Mouse (Mus musculus) ovary, adult 18-20 months (tissue): ENCODE data around the gene Tnnc2.

Source experiments
- DNase-seq: peaks from one replicate; pipeline ENCODE4 v3.0.0; 2022; ENCODE audit warnings: low spot score, mixed read lengths

Gene Tnnc2

DNA sequence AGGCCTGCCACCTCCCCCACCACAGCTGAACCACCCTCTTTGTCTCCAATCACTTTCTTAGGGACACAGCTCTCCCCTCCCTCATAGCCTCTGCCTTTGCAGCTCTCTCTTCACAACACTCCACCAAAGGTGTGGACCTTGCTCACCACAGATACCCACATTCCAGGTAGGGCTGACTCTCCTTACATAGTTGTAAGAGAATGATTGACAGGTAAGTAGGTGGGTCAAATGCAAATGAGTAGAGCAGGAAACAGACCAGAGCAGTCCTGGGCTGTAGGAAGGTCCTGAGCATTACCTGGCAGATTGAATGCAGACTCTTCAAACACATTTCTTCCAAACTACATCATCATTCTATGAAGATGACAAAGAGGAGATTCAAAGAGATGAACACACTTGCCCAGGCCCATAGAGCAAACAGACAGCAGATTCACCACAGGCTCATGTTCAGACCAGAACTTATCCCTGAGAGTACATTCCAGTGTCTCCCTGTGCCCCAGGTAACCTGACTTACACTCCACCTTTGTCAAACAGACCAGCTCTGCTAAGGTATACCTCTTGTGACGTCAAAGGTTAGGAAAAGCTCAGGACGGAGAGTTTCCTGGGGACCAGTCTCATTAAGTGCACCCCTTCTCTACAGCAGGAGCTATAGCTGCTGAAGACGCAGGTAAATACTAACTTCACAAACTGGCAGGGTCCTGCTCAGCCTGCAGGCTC lies 42.2 kb downstream of the Tnnc2 start:
- no peak for DNase-seq

DNA sequence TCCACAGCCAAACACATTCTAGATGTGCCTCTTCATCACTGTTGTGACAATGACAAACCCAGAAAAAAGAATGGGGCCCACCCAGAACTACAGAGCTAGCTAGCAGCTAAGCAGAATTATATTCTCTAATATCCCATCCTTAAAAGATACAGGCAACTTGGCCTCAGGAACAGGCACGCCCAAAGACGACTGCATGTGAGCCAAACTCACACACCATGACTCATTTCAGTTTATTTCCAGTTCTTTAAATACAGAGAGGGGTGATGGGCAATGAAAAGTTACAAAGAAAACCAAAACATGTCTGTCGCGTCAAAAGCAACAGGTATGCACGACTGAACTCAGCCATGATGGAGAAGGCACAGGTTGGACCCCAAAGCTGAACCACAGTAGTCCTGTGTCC lies 44.3 kb downstream of the Tnnc2 start:
- DNase-seq, result no peak

DNA sequence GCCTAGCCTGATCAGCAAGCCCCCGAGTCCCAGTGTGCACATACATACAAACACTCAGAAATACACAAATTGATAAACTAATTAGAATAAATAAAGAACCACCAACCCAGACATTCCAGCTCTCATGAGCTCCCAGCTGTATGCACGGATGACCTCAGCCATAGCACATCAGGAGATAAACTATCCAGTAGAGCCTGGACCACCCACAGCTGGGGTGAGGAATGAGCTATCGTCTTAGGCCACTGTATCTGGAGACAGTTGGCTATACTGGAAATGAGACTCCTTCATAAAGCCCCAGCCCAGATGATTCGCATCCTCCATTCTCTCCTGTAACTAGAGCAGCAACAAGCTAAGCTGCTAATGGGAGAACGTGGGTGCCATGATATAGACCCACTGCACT lies 44.9 kb downstream of the Tnnc2 start:
- DNase-seq, result no peak

DNA sequence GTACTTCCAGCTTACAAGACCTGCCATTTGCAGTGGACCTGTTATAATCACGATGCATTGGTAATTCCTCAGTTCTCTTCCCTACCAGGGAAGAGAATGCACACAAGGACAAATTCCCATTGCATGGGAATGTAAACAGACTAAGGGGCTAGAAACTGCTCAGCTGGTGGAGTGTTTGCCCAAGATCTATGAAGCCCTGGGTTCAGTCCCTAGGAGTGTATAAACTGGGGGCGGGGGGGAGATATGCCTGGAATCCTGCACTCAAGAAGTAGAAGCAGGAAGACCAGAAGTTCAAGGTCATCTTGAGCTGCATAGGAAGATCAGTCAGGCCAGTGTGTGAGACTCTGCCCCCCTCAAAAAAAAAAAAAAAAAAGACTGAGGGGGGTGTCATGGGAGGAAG lies 46.5 kb downstream of the Tnnc2 start:
- no peak for DNase-seq

DNA sequence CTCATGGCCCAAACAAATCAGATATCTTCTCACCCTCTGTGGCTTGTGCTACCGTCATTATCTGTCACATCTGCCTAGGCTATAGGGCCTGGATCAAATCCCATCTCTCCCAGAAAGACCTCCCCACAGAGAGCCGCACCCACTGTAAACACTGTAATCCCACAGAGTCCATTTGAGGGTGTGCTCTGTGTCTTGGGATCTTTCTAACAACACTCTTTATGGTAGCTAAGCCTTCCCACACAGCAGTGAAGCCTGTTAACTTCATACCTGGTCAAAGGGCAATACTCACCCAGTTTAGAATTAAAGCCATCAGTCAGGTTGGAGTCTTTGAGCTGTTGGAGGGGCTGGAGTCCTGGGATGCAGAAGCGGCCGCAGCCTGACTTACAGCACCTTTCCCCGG lies 48.0 kb downstream of the Tnnc2 start:
- no peak for DNase-seq
